Mouse (Mus musculus) hindbrain, postnatal 0 days (tissue): Measurements from ENCODE around the gene Nupr1. TPM values are rescaled to one million over a fixed set of nuclear protein-coding genes. Genes with fewer than 3 reads are reported as not detected.
A peak's percentile ranks its signal among the peaks of the same experiment; 100 is the strongest.

Experiments used
- ATAC-seq: fragments of 200-750 bp; cut with Nextera tagmentation; 2 replicates; pipeline ENCODE4 v1.8.0; 2017; ENCODE audit warnings: mild to moderate bottlenecking, moderate TSS enrichment, moderate library complexity
- DNase-seq: peaks from one replicate; pipeline ENCODE4 v3.0.0-alpha.2; 2015; ENCODE audit warnings: low spot score
- H3K27ac ChIP-seq: fragments of 300-500 bp; sonication (generic); 2 replicates; pipeline ENCODE4 v1.5.1; 2014; ENCODE audit warnings: mild to moderate bottlenecking
- H3K27me3 ChIP-seq: fragments of 300-500 bp; sonication (generic); 2 replicates; pipeline ENCODE4 v1.6.1; 2014; ENCODE audit warnings: low read length, mixed read lengths; ENCODE audit not compliant: insufficient read depth
- H3K36me3 ChIP-seq: fragments of 300-500 bp; sonication (generic); 2 replicates; pipeline ENCODE4 v1.6.1; 2014; ENCODE audit warnings: low read length, mixed read lengths; ENCODE audit not compliant: insufficient read depth
- H3K4me1 ChIP-seq: fragments of 300-500 bp; sonication (generic); 2 replicates; pipeline ENCODE4 v1.6.1; 2014; ENCODE audit warnings: antibody characterized with exemption, low read length, mixed read lengths; ENCODE audit not compliant: insufficient read depth
- H3K4me2 ChIP-seq: fragments of 300-500 bp; sonication (generic); 2 replicates; pipeline ENCODE4 v1.6.1; 2014; ENCODE audit warnings: low read depth, mild to moderate bottlenecking, low read length, moderate library complexity, mixed read lengths
- H3K4me3 ChIP-seq: fragments of 300-500 bp; sonication (generic); 2 replicates; pipeline ENCODE4 v1.5.1; 2014; ENCODE audit warnings: low read length
- H3K9ac ChIP-seq: fragments of 300-500 bp; sonication (generic); replicated peaks from 2 replicates; pipeline ENCODE4 v1.6.1; 2014; ENCODE audit warnings: mild to moderate bottlenecking, low read length, moderate library complexity, mixed read lengths
- H3K9me3 ChIP-seq: fragments of 300-500 bp; sonication (generic); 2 replicates; pipeline ENCODE4 v1.6.1; 2016; ENCODE audit warnings: low read length, mixed read lengths
- CTCF ChIP-seq: IDR thresholded peaks from 2 replicates; pipeline ENCODE4 v1.5.1; 2016; ENCODE audit warnings: antibody characterized with exemption, control low read depth, low read depth
- WGBS: fragments of 180-500 bp; shearing (Covaris S2); extraction: QIAGEN DNeasy Blood & Tissue Kit; methylation state at CpG from one replicate; pipeline ENCODE4 v1.1.7; 2014; 5-methylcytosine and 5-hydroxymethylcytosine counted together
- polyA plus RNA-seq: library from polyadenylated mRNA; unstranded; fragments of >200 nt; fragmentation: Nextera tagmentation; extraction: Ambion mirVana; gene quantifications from 2 replicates; pipeline ENCODE4 v1.2.1, GENCODE M21; 2015
- total RNA-seq: library from RNA; depleted of rRNA; stranded (reverse); fragments of >200 nt; gene quantifications from 2 replicates; pipeline ENCODE4 v1.2.3, GENCODE M21; 2014

Gene Nupr1
- total and polyA plus RNA-seq, 2 experiments from 2014 or later: 5.9 to 19.1 TPM

DNA sequence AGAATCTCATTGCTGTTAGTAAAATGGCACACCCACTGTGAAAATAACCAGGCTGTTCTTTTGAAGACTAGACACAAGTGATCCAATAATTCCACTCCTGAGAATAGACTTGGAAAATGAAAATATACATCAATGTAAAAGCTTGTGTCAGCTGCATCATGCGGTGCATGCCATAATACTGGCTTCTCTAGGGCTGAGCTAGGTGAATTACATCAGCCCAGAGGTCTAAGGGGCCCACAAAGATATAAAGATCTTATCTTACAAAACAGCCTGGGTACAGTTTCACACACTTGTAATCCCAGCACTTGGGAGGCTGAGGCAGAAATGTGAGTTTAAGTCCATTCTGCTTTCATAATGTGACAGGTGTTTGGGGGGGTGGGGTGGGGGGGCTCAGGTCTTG is 26.9 kb upstream of the Nupr1 start:
- ATAC-seq (no peak), DNase-seq (peak; percentile 10)
- Histone ChIP-seq H3K4me1 (no peaks in the 10 kb centered on the region), H3K4me2 (no peak overlapping the region), H3K27me3 (no peaks in the 10 kb centered on the region), H3K36me3 (no peaks in the 10 kb centered on the region), H3K9ac (no peak overlapping the region), H3K27ac (no peak overlapping the region), H3K4me3 (no peak overlapping the region), H3K9me3 (no peaks in the 10 kb centered on the region)
- TF ChIP-seq CTCF: no peak
- WGBS: 91% methylated on average over 1 of the region's 1 CpGs

DNA sequence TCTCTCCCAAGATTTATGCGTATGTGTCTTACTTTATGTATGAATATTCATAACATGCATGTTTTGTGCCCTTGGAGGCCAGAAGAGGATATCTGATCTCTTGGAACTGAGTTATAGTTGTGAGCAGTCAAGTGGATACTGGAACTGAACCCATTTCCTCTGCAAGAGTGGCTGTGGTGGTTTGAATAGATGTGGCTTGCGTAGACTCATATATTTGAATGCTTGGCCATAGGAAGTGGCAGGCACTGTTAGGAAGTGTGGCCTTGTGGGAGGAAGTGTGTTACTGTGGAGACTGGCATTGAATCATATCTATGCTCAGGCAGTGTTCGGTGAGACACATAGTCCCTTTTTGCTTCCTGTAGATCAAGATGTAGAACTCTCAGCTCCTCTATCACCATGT is 25.0 kb upstream of the Nupr1 start:
- Histone ChIP-seq H3K27me3 (no peaks in the 10 kb centered on the region), H3K4me2 (no peak overlapping the region), H3K36me3 (no peaks in the 10 kb centered on the region), H3K27ac (no peak overlapping the region), H3K4me1 (no peaks in the 10 kb centered on the region), H3K4me3 (no peak overlapping the region), H3K9ac (no peak overlapping the region), H3K9me3 (no peaks in the 10 kb centered on the region)
- TF ChIP-seq CTCF: no peak
- no peak for DNase-seq
- ATAC-seq: no peak
- 93% methylated on average over 3 of the region's 3 CpGs for WGBS

DNA sequence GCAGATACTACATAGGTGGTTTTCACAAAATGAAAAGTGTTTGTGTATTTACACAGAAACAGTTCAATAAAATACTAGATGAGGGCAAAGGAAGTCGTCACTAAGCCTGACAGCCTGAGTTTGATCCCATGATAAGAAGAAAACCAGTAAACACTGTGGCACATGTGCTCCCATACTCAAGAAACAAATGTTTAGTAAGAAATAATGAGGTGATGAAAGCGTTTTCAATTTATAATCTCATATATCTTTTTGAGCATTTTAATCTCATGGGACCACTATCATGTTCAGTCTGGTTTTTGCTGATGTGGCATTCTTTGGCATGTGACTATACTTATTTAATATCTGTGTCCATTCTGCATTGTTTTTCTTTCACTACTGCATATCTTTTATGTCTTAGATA is 23.3 kb upstream of the Nupr1 start:
- Histone ChIP-seq H3K27me3 (no peaks in the 10 kb centered on the region), H3K4me2 (no peak overlapping the region), H3K4me1 (no peaks in the 10 kb centered on the region; the same call in 1 of the 2 replicates), H3K36me3 (no peaks in the 10 kb centered on the region), H3K4me3 (no peak overlapping the region), H3K9ac (no peak overlapping the region), H3K9me3 (no peaks in the 10 kb centered on the region), H3K27ac (no peak overlapping the region)
- 87% methylated on average over 2 of the region's 2 CpGs for WGBS
- no peak for DNase-seq
- no peak for ATAC-seq
- no peak for TF ChIP-seq CTCF

GRCm38 (mm10) chr7:126650852-126651251 is 20.2 kb upstream of the Nupr1 start:
- Histone ChIP-seq H3K27me3 (no peaks in the 10 kb centered on the region), H3K27ac (no peak overlapping the region), H3K4me2 (no peak overlapping the region), H3K36me3 (no peaks in the 10 kb centered on the region), H3K9ac (no peak overlapping the region), H3K9me3 (no peaks in the 10 kb centered on the region), H3K4me1 (no peaks in the 10 kb centered on the region; the same call in 1 of the 2 replicates), H3K4me3 (no peak overlapping the region)
- no peak for DNase-seq
- no peak for TF ChIP-seq CTCF
- 89% methylated on average over 2 of the region's 2 CpGs for WGBS
- ATAC-seq: no peak

- TF ChIP-seq CTCF: peak; percentile 24; the same call in 1 of the 2 replicates
- peak; percentile 99 for ATAC-seq
- WGBS: 1% methylated on average over 56 of the region's 57 CpGs
- H3K4me2 ChIP-seq: peak within 1 kb of the TSS; percentile 54
- H3K4me3 ChIP-seq: peak within 1 kb of the TSS; percentile 50
- H3K27ac ChIP-seq: peak within 1 kb of the TSS; percentile 90
- no peaks in the 10 kb centered on the region for H3K36me3 ChIP-seq
- H3K9ac ChIP-seq: peak within 1 kb of the TSS; percentile 56
- no peaks in the 10 kb centered on the region for H3K27me3 ChIP-seq
- H3K9me3 ChIP-seq: no peaks in the 10 kb centered on the region
- peak; percentile 96 for DNase-seq
- no peaks in the 10 kb centered on the region; the same call in 1 of the 2 replicates for H3K4me1 ChIP-seq
Observed at GRCm38 (mm10) chr7:126649231-126650051, 18.8 kb upstream of the Nupr1 start, which contains the start of gene Sgf29. Sgf29 (plus strand) TSS chr7:126649309.

DNA sequence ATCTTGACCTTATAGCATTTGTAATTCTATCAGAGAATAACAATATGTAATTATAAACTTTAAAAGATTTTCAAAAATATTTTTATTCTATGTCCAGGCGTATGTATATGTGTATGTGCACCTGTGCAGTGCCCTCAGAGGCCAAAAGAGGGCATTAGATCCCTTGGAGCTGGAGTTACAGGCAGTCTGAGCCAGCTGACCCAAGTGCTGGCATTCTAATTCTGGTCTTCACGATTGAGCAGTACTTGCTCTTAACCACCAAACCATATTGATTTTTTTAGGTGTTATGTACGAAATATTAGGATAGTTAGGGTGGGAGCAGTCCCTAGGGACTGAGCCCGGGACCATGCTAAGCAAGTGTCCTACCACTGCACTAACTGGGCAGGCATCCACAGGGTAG is 17.8 kb upstream of the Nupr1 start:
- no peaks in the 10 kb centered on the region for H3K27me3 ChIP-seq
- TF ChIP-seq CTCF: no peak; the same call in 1 of the 2 replicates
- H3K4me3 ChIP-seq: peak overlapping the region; percentile 50; the same call in 1 of the 2 replicates
- H3K4me2 ChIP-seq: peak overlapping the region; percentile 54
- no peak overlapping the region; the same call in 1 of the 2 replicates for H3K27ac ChIP-seq
- ATAC-seq: no peak
- 84% methylated on average over 4 of the region's 4 CpGs for WGBS
- H3K9ac ChIP-seq: no peak overlapping the region
- DNase-seq: no peak
- no peaks in the 10 kb centered on the region; the same call in 1 of the 2 replicates for H3K4me1 ChIP-seq
- H3K36me3 ChIP-seq: no peaks in the 10 kb centered on the region
- no peaks in the 10 kb centered on the region for H3K9me3 ChIP-seq

GRCm38 (mm10) chr7:126645708-126646107 is 15.0 kb upstream of the Nupr1 start:
- Histone ChIP-seq H3K36me3 (no peaks in the 10 kb centered on the region), H3K4me2 (no peak overlapping the region), H3K4me1 (no peaks in the 10 kb centered on the region; the same call in 1 of the 2 replicates), H3K4me3 (no peak overlapping the region), H3K9ac (no peak overlapping the region), H3K27me3 (no peaks in the 10 kb centered on the region), H3K27ac (no peak overlapping the region), H3K9me3 (no peaks in the 10 kb centered on the region)
- WGBS: 65% methylated on average over 5 of the region's 5 CpGs
- DNase-seq: no peak
- no peak for ATAC-seq
- TF ChIP-seq CTCF: no peak
